Mouse (Mus musculus) C2C12 (cell line): ENCODE measurements around the gene Plekhm2.

ENCODE experiments used
- CEBPB ChIP-seq: IDR thresholded peaks from one replicate; pipeline ENCODE4 v1.6.1; 2011; ENCODE audit warnings: low read depth, mild to moderate bottlenecking, control low read depth, moderate library complexity
- CTCF ChIP-seq: IDR thresholded peaks from one replicate; pipeline ENCODE4 v1.5.1; 2011; ENCODE audit not compliant: control insufficient read depth, insufficient read depth, insufficient read length
- MYOD1 ChIP-seq: IDR thresholded peaks from one replicate; pipeline ENCODE4 v1.6.1; 2011; ENCODE audit warnings: low read depth; ENCODE audit not compliant: control insufficient read depth, insufficient read length
- USF1 ChIP-seq: IDR thresholded peaks from one replicate; pipeline ENCODE4 v1.6.1; 2011; ENCODE audit warnings: low read depth, mild to moderate bottlenecking, control low read depth, moderate library complexity

DNA sequence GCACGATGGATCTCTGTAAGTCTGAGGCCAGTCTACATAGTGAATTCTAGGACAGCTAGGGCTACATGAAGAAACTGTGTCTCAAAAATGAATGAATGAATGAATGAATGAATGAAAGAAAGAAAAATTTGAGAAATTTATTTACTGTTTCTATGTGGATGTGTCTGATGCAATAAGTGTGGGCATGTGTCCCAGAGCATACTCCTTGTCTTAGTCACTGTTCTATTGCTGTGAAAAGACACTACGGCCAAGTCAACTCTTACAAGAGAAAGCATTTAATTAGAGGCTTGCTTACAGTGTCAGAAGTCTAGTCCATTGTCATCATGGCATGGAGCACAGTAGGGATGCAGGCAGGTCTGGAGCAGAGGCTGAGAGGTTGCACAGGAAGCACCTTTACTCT lies 44.3 kb upstream of the Plekhm2 start:
- TF ChIP-seq CTCF (no peak), CEBPB (no peak), MYOD1 (no peak), USF1 (no peak)
